Mouse (Mus musculus) small intestine, adult 2 months (tissue): Measurements from ENCODE around the gene Fam78b. TPM values are rescaled to one million over a fixed set of nuclear protein-coding genes. Genes with fewer than 3 reads are reported as not detected.

Experiments
- H3K27ac ChIP-seq: fragments of 200-500 bp; 2 replicates; pipeline ENCODE4 v1.5.1; 2012; ENCODE audit warnings: low read depth, low read length, control low read depth, inconsistent platforms; ENCODE audit not compliant: insufficient read depth
- H3K27me3 ChIP-seq: fragments of 200-500 bp; 2 replicates; pipeline ENCODE4 v1.6.1; 2012; ENCODE audit warnings: mild to moderate bottlenecking, moderate library complexity, low read length, inconsistent platforms; ENCODE audit not compliant: control insufficient read depth, insufficient read depth
- H3K36me3 ChIP-seq: fragments of 200-500 bp; 2 replicates; pipeline ENCODE4 v1.6.1; 2012; ENCODE audit warnings: mild to moderate bottlenecking, low read length, control low read depth, inconsistent platforms; ENCODE audit not compliant: control insufficient read depth, insufficient read depth
- H3K4me1 ChIP-seq: fragments of 200-500 bp; 2 replicates; pipeline ENCODE4 v1.6.1; 2012; ENCODE audit warnings: low read length, inconsistent platforms, mixed read lengths; ENCODE audit not compliant: control insufficient read depth, insufficient read depth, insufficient read length
- H3K4me3 ChIP-seq: fragments of 200-500 bp; 2 replicates; pipeline ENCODE4 v1.5.1; 2012; ENCODE audit warnings: low read depth, mild to moderate bottlenecking, control low read depth, inconsistent platforms, low read length, moderate library complexity
- CTCF ChIP-seq: fragments of 200-500 bp; IDR thresholded peaks from 2 replicates; pipeline ENCODE4 v1.5.1; 2012; ENCODE audit warnings: low read depth, mild to moderate bottlenecking, control low read depth, inconsistent platforms, low read length, moderate library complexity, mixed read lengths; ENCODE audit not compliant: insufficient replicate concordance, insufficient read length; ENCODE audit errors: extremely low read depth
- POLR2A ChIP-seq: fragments of 200-500 bp; IDR thresholded peaks from 2 replicates; pipeline ENCODE4 v1.6.1; 2012; ENCODE audit warnings: low read depth, mild to moderate bottlenecking, control low read depth, inconsistent platforms, low read length, moderate library complexity
- WGBS: fragments of 180-500 bp; shearing (Covaris S2); methylation state at CpG from one replicate; pipeline ENCODE4 v1.1.7; 2018; 5-methylcytosine and 5-hydroxymethylcytosine counted together
- polyA plus RNA-seq: library from polyadenylated mRNA; depleted of rRNA; stranded (reverse); fragments of >200 nt; gene quantifications from 2 replicates; pipeline ENCODE4 v1.2.3, GENCODE M21; 2012

Gene Fam78b
- polyA plus RNA-seq, 1 experiment = 0.55 TPM

GRCm38 (mm10) chr1:167125870-167126269 lies 124.7 kb downstream of the Fam78b start:
- TF ChIP-seq CTCF = no peak
- TF ChIP-seq POLR2A = no peak
- WGBS = 71% methylated on average over 3 of the region's 3 CpGs
- Histone ChIP-seq H3K27me3 (no peaks in the 10 kb centered on the region), H3K4me1 (no peaks in the 10 kb centered on the region), H3K36me3 (no peaks in the 10 kb centered on the region), H3K27ac (no peak overlapping the region), H3K4me3 (no peak overlapping the region)

GRCm38 (mm10) chr1:167126292-167126691 lies 125.1 kb downstream of the Fam78b start:
- 60% methylated on average over 4 of the region's 4 CpGs for whole genome bisulfite sequencing
- no peaks in the 10 kb centered on the region for H3K27me3 ChIP-seq
- H3K4me3 ChIP-seq = no peak overlapping the region
- no peaks in the 10 kb centered on the region for H3K4me1 ChIP-seq
- no peak overlapping the region for H3K27ac ChIP-seq
- no peaks in the 10 kb centered on the region for H3K36me3 ChIP-seq
- TF ChIP-seq POLR2A = no peak
- no peak for TF ChIP-seq CTCF

- Histone ChIP-seq H3K4me1 (no peaks in the 10 kb centered on the region), H3K27me3 (no peaks in the 10 kb centered on the region), H3K36me3 (no peaks in the 10 kb centered on the region), H3K27ac (no peak overlapping the region), H3K4me3 (no peak overlapping the region)
- 80% methylated on average over 5 of the region's 5 CpGs for WGBS
- TF ChIP-seq CTCF = no peak
- no peak for TF ChIP-seq POLR2A
These were observed 134.5 kb downstream of the Fam78b start for GRCm38 (mm10) chr1:167135748-167136147.
